Comparison of ENCODE assay signal across 19 mouse cellular contexts in genomic region chr9:101592621-101593020, GRCm38 (mm10).
A peak's percentile ranks its signal among the peaks of the same experiment; 100 is the strongest.
DNase-seq lines count a peak whose midpoint lies in the region; ATAC-seq lines count a peak whose summit lies in the region.
"Had no signal": no experiment of that assay in that cellular context is flagged by ENCODE, and none has a peak within 500 bp of the region (broad histone marks: within the 10 kb centered on the region; RNA-seq: fewer than 3 reads in every experiment).

No protein-coding gene starts in this region.

- no peak for ATAC-seq in midbrain, embryonic 11.5 days (ENCODE audit: low FRiP score)
- ATAC-seq: forebrain, embryonic 13.5 days; forebrain, postnatal 0 days had no signal

- no peaks in the 10 kb centered on the region for H3K27me3 ChIP-seq in midbrain, embryonic 10.5 days (ENCODE audit: low read depth, poor library complexity, severe bottlenecking)
- no peaks in the 10 kb centered on the region for H3K27me3 ChIP-seq in midbrain, embryonic 11.5 days (ENCODE audit: control insufficient read depth, insufficient read depth, low read length)
- H3K27me3 ChIP-seq: forebrain, embryonic 13.5 days; heart, embryonic 12.5 days had no signal

- no peak overlapping the region for H3K27ac ChIP-seq in midbrain, embryonic 10.5 days (replicated peaks)
- no peak overlapping the region for H3K27ac ChIP-seq in midbrain, embryonic 11.5 days (ENCODE audit: low read depth, low read length)
- H3K27ac ChIP-seq: embryonic facial prominence, embryonic 10.5 days; forebrain, embryonic 13.5 days; gastrocnemius, adult 2 months; hindbrain, embryonic 10.5 days; hindbrain, embryonic 14.5 days had no signal

- WGBS in midbrain, embryonic 10.5 days, result 81% methylated on average over 8 of the region's 8 CpGs
- WGBS in midbrain, embryonic 11.5 days, result 86% methylated on average over 8 of the region's 8 CpGs

- no peaks in the 10 kb centered on the region for H3K4me1 ChIP-seq in midbrain, embryonic 10.5 days
- H3K4me1 ChIP-seq in midbrain, embryonic 11.5 days (ENCODE audit: control insufficient read depth, insufficient read depth, low read length), result no peaks in the 10 kb centered on the region
- H3K4me1 ChIP-seq: embryonic facial prominence, embryonic 10.5 days; forebrain, embryonic 13.5 days; heart, embryonic 12.5 days; hindbrain, embryonic 10.5 days had no signal

- H3K36me3 ChIP-seq in midbrain, embryonic 10.5 days, result no peaks in the 10 kb centered on the region
- H3K36me3 ChIP-seq in midbrain, embryonic 11.5 days (ENCODE audit: control insufficient read depth, insufficient read depth, low read length), result no peaks in the 10 kb centered on the region
- H3K36me3 ChIP-seq: embryonic facial prominence, embryonic 10.5 days; heart, embryonic 12.5 days; hindbrain, embryonic 10.5 days had no signal

- no peak overlapping the region for H3K4me3 ChIP-seq in midbrain, embryonic 10.5 days
- H3K4me3 ChIP-seq in midbrain, embryonic 11.5 days (ENCODE audit: low read depth, low read length), result no peak overlapping the region
- H3K4me3 ChIP-seq: embryonic facial prominence, embryonic 10.5 days; forebrain, embryonic 13.5 days; gastrocnemius, adult 2 months; heart, embryonic 12.5 days; hindbrain, embryonic 10.5 days had no signal

- no peaks in the 10 kb centered on the region for H3K9me3 ChIP-seq in midbrain, embryonic 10.5 days (replicated peaks)
- no peaks in the 10 kb centered on the region for H3K9me3 ChIP-seq in midbrain, embryonic 11.5 days (ENCODE audit: control insufficient read depth, low read length)
- H3K9me3 ChIP-seq: embryonic facial prominence, embryonic 10.5 days; forebrain, embryonic 13.5 days; heart, embryonic 12.5 days; hindbrain, embryonic 10.5 days had no signal

- H3K4me2 ChIP-seq in midbrain, embryonic 11.5 days, result no peak overlapping the region
- H3K4me2 ChIP-seq: forebrain, embryonic 13.5 days; heart, embryonic 12.5 days; hindbrain, embryonic 14.5 days had no signal

- no peak overlapping the region for H3K9ac ChIP-seq in midbrain, embryonic 11.5 days (ENCODE audit: low read length)
- H3K9ac ChIP-seq: forebrain, embryonic 13.5 days; forebrain, postnatal 0 days; heart, embryonic 12.5 days; hindbrain, embryonic 14.5 days had no signal

- peak; percentile 48 for DNase-seq in layer of hippocampus, adult 9-11 months
- DNase-seq in layer of hippocampus, postnatal 25 days (ENCODE audit: extremely low spot score in 1 of 2, low spot score in 1 of 2), result no peak
- peak; percentile 3 for DNase-seq in midbrain, embryonic 10.5 days (ENCODE audit: low spot score)
- no peak for DNase-seq in midbrain, embryonic 11.5 days (ENCODE audit: low spot score, missing footprints)
- peak; percentile 72 for DNase-seq in brain, adult 2 months (ENCODE audit: low read depth, low spot score)
- DNase-seq in frontal cortex, postnatal 36 days (ENCODE audit: low spot score in 2 of 2), result peak; percentile 21 to 41
- DNase-seq in testis, postnatal 14 days (ENCODE audit: low spot score), result no peak
- DNase-seq: adrenal gland, adult 2 months; adrenal gland, postnatal 25 days; cerebellum, adult 2 months; cerebellum, postnatal 10 days; forebrain, postnatal 0 days; gastrocnemius, adult 2 months; gastrocnemius, postnatal 25 days had no signal

Comparison
In these comparisons a context has a peak if more than half of its experiments do, and no peak if none do; other contexts are left out.
1. DNase-seq: peak in layer of hippocampus, adult 9-11 months (single experiment), midbrain, embryonic 10.5 days (single experiment), brain, adult 2 months (single experiment) and frontal cortex, postnatal 36 days (2 of 2); none in layer of hippocampus, postnatal 25 days (0 of 2), midbrain, embryonic 11.5 days (single experiment) and testis, postnatal 14 days (single experiment).